Mouse (Mus musculus) A20 (cell line): Measurements from ENCODE around the gene Dpp8.

ENCODE experiments used
- DNase-seq: peaks from one replicate; pipeline ENCODE4 v3.0.0-alpha.2; 2011; ENCODE audit warnings: low read depth, low spot score

Gene Dpp8

DNA sequence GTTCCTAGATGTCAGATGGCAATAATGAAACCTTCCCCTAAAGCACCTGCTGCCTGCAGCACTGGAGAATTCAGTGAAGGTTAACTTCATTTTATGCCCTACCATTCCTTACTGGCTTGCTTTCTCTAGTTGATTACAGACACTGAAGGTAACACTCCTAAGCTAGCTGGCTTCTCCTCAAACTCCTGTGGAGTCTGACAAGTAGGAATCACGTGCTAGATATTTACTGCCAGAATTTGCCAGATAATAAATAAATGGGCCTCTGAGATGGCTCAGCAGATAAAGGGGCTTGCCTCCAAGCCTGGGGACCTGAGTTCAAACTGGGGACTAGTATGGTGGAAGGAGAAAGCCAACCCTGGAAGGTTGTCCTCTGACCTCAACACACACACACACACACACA, 54.6 kb downstream of the Dpp8 start:
- DNase-seq: no peak

DNA sequence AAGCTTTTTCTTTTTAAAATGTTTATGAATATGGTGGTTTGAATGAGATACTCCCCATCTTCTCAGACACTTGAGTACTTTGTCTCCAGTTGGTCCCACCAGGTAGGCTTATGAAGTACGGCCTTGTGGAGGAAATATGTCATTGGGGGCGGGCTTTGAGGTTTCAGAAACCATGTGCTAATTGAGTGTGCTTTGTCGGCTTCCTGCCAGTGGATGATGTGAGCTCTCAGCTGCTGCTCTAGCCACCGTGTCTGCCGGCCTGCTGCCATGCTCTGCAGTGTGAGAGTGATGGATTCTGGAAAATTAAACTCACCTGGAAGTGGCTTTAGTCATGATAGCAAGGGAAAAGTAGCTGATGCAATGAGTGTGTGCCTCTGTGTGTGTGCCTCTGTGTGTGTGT, 55.3 kb downstream of the Dpp8 start:
- DNase-seq: peak; percentile 27

DNA sequence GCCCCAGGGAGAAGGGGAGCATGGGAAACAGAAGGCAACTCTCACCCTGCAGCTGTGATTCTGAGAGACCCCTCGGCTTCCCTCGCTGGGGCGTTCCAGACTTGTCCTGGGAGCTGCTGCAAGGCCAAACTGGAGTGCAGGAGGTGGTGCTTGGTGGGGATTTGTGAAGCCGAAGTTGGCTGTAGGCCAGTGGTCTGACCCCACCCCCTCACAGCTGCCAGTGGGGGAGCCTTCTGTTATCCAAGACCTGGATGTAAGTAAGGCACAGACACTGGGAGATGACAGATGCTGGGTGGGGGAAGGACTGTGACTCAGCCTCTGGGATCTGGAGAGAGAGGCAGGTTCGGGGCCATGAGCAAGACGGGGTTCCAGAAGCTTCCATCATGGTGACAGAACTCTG, 62.0 kb downstream of the Dpp8 start:
- no peak for DNase-seq

DNA sequence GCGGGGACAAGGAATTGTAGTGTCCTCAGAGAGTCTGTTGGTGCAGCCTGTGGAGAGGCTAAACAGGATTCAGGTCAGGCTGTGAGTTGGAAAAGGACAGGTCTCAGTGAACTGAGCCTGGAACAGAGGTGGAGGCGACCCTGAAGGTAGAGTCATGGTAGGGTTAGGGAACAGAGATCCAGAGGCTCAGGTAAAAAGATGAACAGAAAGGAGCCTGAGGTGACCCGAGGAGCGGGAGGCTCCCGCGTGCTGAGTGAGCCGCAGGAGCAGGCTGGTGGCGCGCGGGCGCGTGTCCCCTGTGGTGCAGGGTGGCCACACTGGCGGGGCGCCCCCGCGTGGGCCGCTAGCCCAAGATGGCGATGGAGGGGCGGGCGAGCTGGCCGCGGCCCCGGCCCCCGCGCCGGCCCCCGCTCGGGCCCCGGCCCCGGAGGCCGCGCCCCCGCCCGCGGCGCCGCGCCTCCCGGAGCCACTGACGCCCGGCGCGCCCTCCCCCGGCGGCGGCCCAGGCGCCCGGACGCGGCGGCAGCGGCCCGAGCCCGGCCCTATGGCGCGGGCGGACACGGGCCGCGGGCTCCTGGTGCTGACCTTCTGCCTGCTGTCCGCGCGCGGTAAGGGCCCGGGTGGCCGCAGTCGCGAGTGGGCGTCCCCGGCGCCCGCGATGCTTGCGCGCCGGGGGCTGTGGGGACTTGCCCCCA, 68.9 kb downstream of the Dpp8 start, which contains the start of gene Igdcc4:
TSS of gene Igdcc4 (plus strand) at position 496 of the 695 bp plus-strand sequence.
- no peak for DNase-seq

DNA sequence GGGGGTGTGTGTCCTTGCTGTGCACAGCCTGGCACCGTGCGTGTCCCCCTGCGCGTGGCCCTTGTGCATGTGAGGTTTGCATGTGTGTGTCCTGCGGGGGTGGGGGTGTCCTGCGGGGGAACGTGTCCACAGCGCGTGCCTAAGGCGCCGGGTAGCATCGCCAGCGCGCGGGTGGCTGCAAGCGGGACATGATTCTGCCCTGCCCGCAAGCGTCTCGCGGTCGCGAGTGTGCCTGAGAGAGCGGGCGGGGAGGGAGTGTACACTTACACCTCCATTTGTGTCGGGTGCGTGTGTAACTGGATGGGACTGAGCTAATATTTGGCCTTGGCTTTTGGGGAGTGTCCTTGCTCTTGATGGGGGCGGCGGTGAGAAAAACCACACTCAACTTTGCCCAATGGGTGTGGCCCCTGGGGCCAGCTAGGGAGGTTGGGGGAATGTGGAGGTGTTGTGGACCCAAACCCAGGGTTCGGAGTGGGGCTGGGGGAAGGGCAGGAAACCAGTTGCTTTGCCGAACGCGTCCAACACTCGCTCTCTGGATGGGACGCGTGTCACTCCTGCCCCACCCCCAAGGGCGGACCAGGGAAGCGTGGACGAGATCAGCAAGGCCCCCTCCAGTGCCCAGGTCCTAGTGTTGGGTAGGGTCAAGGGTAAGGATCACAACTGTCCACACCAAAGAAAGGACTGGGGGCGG, 69.6 kb downstream of the Dpp8 start:
- no peak for DNase-seq

DNA sequence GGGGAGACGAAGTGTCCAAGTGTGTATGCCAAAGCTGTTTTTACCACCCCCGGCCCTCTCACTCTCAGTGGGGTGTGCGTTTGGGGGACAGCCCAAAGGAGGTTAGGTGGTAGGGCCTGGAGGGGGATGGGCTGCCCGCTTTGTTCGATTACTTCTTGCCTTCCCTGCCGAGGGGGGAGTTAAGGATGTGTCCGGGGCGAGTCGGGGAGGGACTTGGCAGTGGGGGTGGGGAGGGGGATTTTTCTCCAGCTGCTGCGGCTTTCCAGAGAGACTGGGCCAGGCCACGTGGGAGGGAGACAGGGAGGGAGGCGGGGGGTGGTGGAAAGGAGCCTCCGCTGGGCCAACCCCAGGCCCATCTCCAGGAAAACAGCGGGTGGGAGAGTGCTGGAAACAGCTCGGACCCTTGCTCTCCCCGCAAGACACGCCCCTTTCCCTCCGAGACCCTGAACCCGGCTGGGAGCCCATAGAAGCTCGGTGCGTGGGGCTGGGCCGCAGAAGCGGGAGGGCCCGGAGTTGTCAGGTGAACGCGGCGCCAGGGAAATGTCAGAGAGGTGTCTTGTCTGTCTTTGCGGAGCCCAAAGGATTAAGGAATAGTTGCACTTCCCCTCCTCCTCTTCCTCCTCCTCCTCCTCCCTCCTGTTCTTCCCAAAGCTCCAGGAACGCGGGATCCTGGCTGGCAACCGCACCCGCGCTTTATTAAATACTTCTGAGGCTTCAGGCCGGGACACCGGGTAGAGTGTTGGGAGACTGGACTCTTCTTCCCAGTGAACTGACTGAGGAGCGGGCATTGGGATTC, 70.4 kb downstream of the Dpp8 start:
- DNase-seq: no peak

DNA sequence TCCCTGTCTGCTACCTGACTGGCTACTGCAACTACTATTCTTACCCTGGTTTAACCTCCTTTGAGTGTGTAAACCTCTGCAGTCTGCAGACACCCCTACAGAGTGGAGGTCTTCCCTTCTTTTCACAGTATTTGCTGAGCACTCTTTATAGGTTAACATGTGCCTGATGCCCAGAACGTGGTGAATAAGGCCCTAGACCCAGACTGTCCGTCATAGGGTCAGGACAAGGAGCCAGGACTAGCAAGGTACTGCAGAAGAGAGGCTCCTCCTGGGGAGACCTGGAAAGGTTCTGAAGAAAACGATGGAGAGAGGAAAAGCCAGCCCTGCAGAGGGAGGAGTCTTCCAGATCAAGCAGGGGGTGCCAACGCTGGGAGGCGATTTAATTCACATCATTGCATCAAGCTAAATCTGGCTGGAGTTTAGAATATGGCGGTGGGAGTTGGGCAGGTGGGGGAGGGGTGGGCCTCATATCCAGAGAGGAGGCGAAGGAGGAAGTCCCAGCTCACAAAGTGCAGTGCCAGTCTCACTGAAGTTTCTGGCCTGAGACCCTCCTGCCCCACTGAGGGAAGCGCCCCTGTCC, 71.0 kb downstream of the Dpp8 start:
- no peak for DNase-seq

DNA sequence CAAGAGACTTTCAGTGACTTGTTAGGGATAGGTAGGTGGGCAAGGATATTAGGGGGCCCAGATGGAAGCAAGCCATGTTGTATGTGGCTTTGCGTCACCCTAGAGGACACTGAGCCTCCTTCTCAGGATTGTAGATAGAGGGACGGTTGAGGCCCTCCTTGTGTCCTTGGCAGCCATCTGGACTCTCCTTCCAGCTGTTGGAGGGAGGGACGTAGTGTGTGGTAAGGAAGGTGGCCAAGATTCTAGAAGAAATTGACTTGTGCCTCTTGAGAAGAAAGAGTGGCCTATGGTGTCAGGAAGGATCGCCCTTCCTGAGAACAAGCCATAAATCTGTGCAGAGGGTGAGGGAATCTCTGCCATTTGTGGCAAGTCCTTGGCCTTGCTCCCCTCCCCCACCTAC, 74.6 kb downstream of the Dpp8 start:
- DNase-seq: no peak

DNA sequence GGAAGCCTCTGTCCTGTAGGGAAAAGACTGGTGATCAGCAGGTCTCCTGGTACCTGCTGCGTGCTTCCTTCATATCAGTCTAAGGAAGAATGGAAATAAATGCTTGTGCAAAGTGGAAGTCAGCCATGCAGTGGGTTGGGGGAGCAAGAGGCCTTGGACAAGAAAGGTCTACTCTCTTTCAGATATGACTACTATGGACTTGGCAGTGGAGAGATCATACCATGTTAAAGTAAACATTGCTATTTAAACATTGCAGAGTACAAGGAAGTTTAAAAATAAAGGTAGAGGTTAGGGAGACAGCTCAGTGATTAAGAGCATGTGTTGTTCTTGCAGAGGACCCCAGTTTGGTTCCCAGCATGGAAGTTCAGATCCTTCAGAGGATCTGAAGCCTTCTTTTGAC, 75.7 kb downstream of the Dpp8 start:
- no peak for DNase-seq

DNA sequence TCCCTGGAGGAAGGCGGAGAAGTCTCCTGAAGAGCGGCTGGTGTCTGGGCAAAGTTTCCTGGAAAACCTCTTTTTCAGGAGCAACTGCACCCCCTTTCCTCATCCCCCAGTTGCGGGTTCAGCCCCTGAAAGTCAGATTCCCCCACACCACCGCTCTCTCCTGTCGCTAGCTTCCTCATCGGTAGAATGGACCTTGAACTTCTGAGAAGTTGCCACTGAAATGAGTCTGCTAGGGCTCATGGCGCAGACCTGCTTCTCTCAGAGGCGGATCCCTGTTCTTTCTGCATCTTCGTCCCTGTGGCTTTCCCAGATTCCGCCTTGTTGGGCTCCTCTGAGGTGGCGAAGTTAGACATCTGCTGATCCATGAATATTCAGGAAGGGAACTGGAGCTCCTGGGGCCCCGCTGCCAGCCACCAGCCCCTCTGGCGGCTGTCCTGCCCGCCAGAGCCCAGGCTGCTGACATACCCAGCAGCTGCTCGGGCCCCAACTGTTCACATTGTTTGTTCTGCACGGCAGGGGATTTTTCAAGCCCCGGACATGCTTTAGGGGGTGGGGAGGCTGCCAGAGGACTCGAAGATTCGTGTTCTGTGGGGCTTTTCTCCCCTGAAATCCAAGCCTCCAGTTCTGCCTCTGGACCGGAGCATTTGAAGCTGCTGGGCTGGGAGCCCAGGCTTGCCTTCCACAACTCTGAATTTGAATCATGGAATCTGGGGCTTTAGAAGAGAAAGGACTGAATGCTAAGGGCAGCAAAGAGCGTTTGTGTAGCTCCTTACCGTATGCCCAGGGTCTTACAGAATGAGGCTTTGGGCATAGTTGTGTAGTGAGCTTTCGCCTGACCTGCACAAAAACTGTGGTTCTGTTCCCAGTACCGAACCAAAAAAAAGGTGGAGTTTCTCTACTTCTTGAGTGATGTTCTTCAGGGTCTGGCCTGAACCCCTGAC, 77.2 kb downstream of the Dpp8 start:
- peak; percentile 16 for DNase-seq

DNA sequence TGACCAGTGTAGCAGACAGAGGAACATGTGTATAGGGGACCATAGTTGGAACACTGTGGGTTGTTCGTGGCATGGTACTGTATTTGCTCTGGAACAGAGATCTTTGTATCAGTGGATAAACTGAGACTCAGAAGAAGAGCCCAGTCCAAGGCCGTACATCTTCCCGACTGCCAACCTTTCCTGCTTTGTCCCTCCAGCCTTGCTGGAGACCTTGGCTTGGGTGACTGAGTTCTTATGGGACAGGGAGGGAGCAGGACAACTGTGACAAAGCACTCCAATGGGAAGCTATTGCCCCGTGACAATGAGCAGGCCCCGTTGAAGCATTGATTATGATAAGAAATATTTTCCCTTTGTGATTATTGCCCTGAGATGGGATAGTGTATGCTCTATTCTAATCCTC, 79.5 kb downstream of the Dpp8 start:
- no peak for DNase-seq

DNA sequence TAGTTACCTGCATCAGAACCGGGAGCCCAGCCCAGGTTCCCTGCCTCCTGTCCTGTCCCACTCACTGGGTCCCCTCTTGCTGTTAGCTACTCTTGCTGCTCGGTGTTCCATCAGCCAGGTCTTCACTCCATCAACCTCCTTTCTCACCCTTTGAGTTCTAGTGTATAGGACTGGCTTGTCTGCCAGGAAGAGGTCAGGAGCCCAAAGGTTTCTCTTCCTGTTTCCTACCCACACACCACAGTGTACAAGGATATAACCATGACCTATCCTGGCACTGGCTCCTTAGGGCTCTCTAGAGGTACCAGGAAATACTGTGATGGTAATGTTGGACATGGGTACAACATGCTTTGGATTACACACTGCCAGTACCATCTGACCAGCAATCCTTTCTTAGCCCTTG, 81.5 kb downstream of the Dpp8 start:
- no peak for DNase-seq

DNA sequence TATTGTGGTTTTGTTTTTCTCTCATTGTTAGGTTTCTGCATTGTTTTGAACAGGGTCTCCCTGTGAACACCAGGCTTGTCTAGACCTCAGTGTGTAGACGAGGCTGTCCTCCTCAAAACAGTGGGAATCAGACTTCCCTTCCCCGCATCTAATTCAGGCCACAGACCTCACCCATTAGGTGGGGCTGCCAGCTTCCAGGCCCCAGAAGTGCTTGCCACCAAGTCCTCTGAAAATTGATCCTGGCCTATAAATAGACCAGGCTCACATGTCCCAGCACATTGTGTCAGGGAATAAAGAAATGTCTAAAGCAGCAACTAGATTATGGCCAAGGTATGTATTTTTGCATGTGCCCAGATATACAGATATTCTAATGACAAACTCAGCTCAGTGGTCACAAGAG, 83.7 kb downstream of the Dpp8 start:
- DNase-seq: no peak

DNA sequence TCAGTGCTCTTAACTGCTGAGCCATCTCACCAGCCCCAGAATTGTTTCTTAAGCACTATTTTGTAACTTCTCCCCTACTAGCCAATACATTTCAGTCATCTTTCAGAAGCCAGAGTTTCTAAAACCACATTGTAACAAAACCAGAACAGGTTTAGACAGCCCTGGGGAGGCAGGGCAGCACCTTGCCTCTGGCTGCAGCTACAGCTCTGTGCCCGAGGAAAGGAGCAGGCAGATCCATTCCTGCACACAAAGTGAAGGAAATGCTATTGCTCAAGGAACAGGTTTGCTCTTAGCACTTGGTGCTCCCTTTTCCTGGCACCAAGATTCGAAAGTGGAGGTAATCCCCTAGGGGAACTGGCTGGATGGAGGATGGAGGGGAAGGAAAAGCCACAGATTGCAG, 85.3 kb downstream of the Dpp8 start:
- no peak for DNase-seq

DNA sequence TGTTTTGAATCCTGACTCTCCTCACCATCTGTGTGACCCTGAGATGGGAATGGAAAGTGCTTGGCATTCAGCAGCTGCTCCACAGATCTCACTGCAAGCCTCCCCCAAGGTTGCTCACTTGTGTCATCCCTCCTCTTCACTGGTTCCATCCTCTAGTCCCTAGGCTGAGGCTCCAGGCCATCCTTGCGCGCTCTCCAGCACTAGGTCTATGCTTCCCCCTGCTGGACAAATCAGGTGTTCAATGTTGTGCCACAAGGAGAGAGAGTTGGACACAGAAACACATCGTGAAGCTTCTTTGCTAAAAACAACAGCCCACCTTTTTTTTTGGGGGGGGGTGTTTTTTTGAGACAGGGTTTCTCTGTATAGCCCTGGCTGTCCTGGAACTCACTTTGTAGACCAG, 88.7 kb downstream of the Dpp8 start:
- peak; percentile 72 for DNase-seq

DNA sequence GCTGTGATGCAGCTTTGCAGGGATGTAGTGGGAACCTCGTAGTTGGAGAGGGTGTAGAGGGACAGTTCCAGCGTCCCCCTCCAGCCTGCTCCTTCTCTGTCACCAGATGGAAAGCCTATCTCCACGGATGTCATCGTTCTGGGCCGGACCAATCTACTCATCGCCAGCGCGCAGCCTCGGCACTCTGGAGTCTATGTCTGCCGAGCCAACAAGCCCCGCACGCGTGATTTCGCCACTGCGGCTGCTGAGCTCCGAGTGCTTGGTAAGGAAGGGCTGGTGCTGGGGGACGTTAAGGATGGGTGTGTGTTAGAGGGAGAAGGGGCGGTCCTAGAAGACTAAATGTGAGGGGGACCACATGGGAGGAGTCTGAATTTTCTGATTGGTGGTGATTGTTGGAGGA, 90.3 kb downstream of the Dpp8 start:
- no peak for DNase-seq

DNA sequence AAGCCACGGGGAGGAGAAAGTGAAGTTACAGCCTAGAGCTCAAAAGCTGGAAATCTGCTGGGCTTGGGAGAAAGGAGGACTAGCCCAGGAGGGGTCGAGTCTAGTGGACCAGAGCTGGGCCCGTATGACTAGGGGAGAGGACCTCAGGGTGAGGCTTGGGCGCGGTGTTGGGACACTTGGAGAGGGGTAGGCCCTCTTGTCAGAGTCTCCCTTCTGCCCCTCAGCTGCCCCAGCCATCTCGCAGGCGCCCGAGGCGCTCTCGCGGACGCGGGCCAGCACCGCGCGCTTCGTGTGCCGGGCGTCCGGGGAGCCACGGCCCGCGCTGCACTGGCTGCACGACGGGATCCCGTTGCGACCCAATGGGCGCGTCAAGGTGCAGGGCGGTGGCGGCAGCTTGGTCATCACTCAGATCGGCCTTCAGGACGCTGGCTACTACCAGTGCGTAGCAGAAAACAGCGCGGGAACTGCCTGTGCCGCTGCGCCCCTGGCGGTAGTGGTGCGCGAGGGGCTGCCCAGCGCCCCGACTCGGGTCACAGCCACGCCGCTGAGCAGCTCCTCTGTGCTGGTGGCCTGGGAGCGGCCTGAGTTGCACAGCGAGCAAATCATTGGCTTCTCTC, 91.4 kb downstream of the Dpp8 start:
- no peak for DNase-seq

DNA sequence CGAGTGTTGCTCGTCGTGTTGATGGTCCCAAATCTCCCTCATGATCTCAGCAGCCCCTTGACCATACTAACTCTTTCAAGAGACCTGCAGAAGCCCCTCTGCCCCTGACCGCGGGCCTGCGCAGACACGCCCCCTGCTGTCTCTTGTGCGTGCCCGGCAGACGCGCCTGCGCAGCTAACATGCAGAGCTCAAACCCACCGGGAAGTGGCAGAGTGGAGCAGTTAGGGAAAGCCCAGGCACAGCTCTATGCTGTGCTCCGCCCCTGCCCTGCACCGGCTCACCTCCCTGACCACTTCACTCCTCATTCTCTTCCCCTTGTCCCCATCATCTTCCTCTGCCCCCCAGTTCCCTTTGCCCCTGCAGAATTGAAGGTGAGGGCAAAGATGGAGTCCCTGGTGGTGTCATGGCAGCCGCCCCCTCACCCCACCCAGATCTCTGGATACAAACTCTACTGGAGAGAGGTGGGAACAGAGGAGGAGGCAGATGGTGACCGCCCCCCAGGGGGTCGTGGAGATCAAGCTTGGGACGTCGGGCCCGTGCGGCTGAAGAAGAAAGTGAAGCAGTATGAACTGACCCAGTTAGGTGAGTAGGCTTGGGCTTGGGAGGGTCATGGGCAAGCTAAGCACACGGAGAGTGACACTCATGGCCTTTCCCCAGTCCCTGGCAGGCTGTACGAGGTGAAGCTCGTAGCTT, 96.1 kb downstream of the Dpp8 start:
- DNase-seq: peak; percentile 77

DNA sequence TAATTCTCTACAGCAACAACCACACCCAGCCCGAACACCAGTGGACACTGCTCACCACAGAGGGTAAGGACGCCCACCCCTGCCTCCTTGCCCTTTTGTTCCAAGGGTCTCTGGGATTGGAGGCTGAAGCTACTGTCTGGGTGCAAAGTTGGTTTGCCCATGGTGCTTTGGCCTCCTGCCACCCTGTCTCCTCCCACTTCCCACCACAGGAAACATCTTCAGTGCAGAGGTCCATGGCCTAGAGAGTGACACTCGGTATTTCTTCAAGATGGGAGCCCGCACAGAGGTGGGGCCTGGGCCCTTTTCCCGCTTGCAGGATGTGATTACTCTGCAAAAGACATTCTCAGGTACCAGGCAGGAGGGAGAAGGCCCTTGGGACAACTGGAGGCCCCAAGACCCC, 99.5 kb downstream of the Dpp8 start:
- DNase-seq: no peak
